Mouse (Mus musculus) gastrocnemius, adult 2 months (tissue): ENCODE measurements around the gene Slc25a17. TPM values are rescaled to one million over a fixed set of nuclear protein-coding genes. Genes with fewer than 3 reads are reported as not detected.

Experiments
- DNase-seq: peaks from one replicate; pipeline ENCODE4 v3.0.0; 2022
- H3K27ac ChIP-seq: fragments of 200-600 bp; 2 replicates; pipeline ENCODE4 v1.8.1; 2022; ENCODE audit warnings: mild to moderate bottlenecking
- H3K4me3 ChIP-seq: fragments of 200-600 bp; 2 replicates; pipeline ENCODE4 v1.8.1; 2022; ENCODE audit warnings: mild to moderate bottlenecking, moderate library complexity
- CTCF ChIP-seq: fragments of 200-600 bp; IDR thresholded peaks from 2 replicates; pipeline ENCODE4 v1.8.1; 2022; ENCODE audit warnings: antibody characterized with exemption, mild to moderate bottlenecking, moderate library complexity
- intact Hi-C: fragments of 180-260 bp; cut with DNase I; formaldehyde crosslinking; loops from one replicate; pipeline ENCODE4 v1.15.1; 2025
- total RNA-seq, 2 experiments: library from RNA; stranded (reverse); gene quantifications; 2 replicates each; pipeline ENCODE4 v1.2.3; 2021

The Slc25a17 gene
- total RNA-seq, 2 experiments from 2014 or later: 8.7 to 10.8 TPM

GRCm38 (mm10) chr15:81348366-81348765 is 12.2 kb downstream of the Slc25a17 start:
- H3K27ac ChIP-seq: no peak overlapping the region
- H3K4me3 ChIP-seq: no peak overlapping the region
- intact Hi-C loops: no loop called here
- no peak for DNase-seq
- TF ChIP-seq CTCF: no peak

GRCm38 (mm10) chr15:81347466-81347865 is 13.1 kb downstream of the Slc25a17 start:
- no peak overlapping the region for H3K4me3 ChIP-seq
- DNase-seq: no peak
- intact Hi-C loops: no loop called here
- no peak for TF ChIP-seq CTCF
- H3K27ac ChIP-seq: no peak overlapping the region

DNA sequence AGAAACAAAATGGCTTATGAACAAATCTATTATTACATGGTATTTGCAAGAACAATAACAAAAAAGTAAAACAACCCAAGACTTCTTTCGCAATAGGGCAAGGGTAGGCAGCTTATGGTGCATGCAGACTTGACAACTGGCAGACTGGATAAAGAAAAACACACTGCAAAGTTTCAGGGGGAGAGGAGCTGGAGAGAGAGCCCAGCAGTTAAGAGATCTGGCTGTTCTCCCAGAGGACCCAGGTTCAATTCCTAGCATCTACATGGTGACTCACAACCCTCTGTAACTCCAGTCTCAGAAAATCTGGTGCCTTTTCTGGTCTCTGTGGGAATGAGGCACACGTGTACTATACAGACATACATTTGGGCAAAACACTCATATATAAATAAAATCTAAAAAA is 19.2 kb downstream of the Slc25a17 start:
- intact Hi-C loops: no loop called here
- DNase-seq: no peak
- Histone ChIP-seq H3K4me3 (no peak overlapping the region), H3K27ac (0 out of 2 replicates have a peak overlapping the region, but pooled peaks have one; percentile 20)
- no peak for TF ChIP-seq CTCF

- DNase-seq: no peak
- TF ChIP-seq CTCF: no peak
- H3K4me3 ChIP-seq: no peak overlapping the region
- no peak overlapping the region for H3K27ac ChIP-seq
- intact Hi-C loops: no loop called here
Observed at GRCm38 (mm10) chr15:81339158-81339557, 21.5 kb downstream of the Slc25a17 start.

GRCm38 (mm10) chr15:81336466-81336865 is 24.1 kb downstream of the Slc25a17 start:
- H3K27ac ChIP-seq: no peak overlapping the region
- intact Hi-C loops: no loop called here
- no peak for TF ChIP-seq CTCF
- no peak overlapping the region for H3K4me3 ChIP-seq
- peak; percentile 60 for DNase-seq

GRCm38 (mm10) chr15:81332517-81332916 is 28.1 kb downstream of the Slc25a17 start:
- H3K4me3 ChIP-seq: no peak overlapping the region
- DNase-seq: no peak
- no peak overlapping the region for H3K27ac ChIP-seq
- intact Hi-C loops: no loop called here
- no peak for TF ChIP-seq CTCF

DNA sequence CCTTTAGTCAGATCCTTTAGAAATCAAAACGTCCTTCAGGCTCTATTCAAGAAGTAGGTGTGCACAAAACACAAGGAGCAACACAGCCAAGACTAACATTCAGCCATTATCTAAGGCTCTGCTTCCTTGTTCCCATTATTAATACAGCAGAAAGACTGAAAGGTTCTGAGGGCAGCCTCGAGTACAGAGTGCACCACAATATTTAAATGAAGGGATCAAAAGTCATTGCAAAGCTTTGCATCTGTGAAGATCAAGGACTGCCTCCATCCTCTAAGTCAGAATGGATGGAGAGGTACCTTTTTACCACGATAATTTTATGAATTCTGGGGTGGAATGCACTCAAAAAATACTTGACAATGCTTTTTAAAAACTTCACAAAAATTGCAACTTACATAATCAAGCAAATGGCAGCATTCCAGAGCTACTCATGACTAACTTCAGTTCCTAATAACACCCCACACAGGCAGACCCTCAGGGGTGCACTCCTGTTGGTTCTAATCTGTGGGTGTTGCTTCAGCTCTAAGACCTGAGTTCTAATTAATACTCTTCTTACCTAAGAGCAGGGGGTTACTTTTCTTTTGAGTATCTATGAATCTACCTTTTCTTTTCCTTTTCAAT is 29.7 kb downstream of the Slc25a17 start:
- intact Hi-C loops: no loop called here
- Histone ChIP-seq H3K4me3 (no peak overlapping the region), H3K27ac (peak overlapping the region; percentile 70)
- TF ChIP-seq CTCF: no peak
- no peak for DNase-seq

DNA sequence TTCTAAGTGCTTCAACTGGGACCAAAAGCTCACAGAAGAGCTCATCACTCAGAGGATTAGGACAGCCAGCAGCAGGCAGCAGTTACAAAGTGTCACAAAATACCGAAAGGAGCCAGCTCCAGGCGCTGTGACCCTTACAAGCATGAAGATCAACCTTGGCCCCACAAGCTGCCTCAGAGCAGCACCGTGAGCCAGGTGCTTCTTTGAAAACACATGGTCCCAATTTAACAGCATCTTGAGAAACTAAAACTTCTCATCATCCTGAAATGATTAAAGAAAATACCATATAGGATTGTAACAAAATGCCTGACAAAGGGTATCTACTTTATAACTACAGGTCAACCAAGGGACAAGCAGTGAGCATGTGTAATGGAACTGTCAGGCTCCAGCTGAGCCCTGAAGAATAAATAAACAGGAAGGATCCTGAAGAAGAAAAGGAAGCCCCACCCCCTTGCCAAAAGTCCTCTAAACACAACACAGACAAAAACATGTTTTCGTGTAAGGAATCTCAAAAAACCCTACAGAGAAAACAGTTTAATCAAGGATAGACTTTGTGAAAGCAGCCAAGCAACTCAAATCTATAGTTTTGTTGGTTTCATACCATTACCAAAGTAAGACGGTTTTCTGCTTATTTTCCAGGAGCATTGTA is 30.8 kb downstream of the Slc25a17 start:
- intact Hi-C loops: no loop called here
- peak overlapping the region; percentile 70 for H3K27ac ChIP-seq
- no peak for TF ChIP-seq CTCF
- no peak for DNase-seq
- H3K4me3 ChIP-seq: no peak overlapping the region

- intact Hi-C loops: no loop called here
- Histone ChIP-seq H3K27ac (no peak overlapping the region), H3K4me3 (no peak overlapping the region)
- TF ChIP-seq CTCF: no peak
- no peak for DNase-seq
Observed at GRCm38 (mm10) chr15:81327501-81327900, 33.1 kb downstream of the Slc25a17 start.

DNA sequence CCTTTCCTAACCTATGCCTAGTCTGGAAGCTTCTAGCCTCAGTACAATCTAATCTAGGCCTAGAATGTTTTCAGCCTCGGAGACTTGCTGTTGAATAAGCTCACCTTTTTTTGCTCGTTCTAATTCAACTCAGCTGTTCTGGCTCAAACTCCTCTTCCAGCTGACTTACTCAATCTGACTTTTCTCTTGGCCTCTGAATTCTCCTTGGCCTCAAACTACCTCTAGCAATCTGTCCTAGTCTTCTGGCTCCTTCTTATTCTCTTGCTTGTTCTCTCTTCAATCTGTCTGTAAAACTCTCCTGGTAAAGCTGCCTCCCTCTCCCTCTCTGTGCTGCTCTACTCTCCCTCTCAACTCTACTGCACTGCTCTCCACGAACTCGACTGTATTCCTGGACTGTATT is 35.6 kb downstream of the Slc25a17 start:
- intact Hi-C loops: no loop called here
- Histone ChIP-seq H3K27ac (peak overlapping the region; percentile 63; the same call in 1 of the 2 replicates), H3K4me3 (no peak overlapping the region)
- no peak for TF ChIP-seq CTCF
- DNase-seq: no peak

- DNase-seq: no peak
- Histone ChIP-seq H3K27ac (no peak overlapping the region), H3K4me3 (no peak overlapping the region)
- TF ChIP-seq CTCF: no peak
- intact Hi-C loops: no loop called here
Observed at GRCm38 (mm10) chr15:81320137-81320536, 40.5 kb downstream of the Slc25a17 start.

DNA sequence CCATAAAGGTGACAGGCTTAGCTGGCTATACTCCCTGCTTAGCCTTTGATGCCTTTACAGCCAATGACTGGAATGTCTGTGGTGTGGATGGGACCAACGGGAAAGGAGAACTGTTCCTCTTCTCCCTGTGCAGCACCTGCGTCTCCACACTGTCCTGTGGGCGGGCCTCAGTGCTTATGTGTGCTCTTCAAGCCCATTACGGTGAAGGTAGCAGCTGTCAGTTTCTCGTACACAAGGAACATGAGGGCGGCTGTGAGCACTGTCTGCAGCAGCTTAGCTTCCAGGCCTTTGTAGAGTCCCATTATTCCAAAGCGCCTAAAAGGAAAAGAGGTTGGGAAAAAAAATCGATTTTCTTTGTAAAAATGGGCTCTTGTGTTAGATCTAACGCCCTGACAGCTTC is 41.1 kb downstream of the Slc25a17 start:
- intact Hi-C loops: no loop called here
- no peak for DNase-seq
- no peak overlapping the region for H3K4me3 ChIP-seq
- no peak for TF ChIP-seq CTCF
- no peak overlapping the region for H3K27ac ChIP-seq

DNA sequence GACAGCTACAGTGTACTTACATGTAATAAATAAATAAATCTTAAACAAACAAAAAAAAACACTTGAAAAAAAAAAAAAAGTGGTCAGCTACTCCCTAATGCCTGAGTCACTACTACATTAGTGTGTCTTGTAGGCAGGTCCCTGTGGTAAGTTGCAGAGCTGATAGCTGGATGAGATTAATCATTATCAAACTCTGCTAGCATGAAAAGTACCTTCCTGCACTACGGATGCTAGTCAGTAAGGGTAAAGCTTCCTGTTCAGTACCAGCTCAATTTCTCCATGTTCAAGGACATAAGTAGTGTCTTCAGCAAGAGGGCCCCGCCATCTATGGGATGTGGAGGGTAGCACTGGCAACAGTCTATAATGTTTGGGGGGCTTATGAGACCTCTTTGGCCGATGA is 46.7 kb downstream of the Slc25a17 start:
- intact Hi-C loops: no loop called here

DNA sequence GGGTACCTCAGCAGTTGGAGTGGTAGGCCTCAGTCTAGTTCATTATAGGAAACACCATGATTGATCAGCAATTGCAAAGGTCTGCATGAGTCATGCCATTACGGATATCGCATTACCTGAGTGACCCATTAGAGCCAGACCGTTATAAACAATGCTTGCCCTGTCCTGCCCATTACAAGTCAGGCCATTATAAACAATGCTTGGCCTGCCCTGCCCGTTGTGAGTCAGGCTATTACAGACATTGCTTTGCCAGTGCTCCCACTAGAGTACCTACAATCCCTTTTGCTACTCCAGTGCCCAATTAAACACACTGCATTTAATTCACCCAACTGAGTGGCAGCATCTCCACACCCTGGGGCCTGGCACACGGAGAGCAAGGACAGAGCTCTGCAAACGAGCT is 49.6 kb downstream of the Slc25a17 start:
- H3K27ac ChIP-seq: no peak overlapping the region
- TF ChIP-seq CTCF: no peak
- DNase-seq: no peak
- intact Hi-C loops: no loop called here
- H3K4me3 ChIP-seq: no peak overlapping the region

More for the DNA sequence above, 46.7 kb downstream of the Slc25a17 start:
- TF ChIP-seq CTCF: no peak
- no peak for DNase-seq
- H3K27ac ChIP-seq: no peak overlapping the region
- H3K4me3 ChIP-seq: no peak overlapping the region
